Mouse (Mus musculus) heart, adult 2 months (tissue): ENCODE data around the gene Pla2g12a. TPM values are rescaled to one million over a fixed set of nuclear protein-coding genes. Genes with fewer than 3 reads are reported as not detected.

Experiments used
- DNase-seq, 2 experiments: peaks; one replicate each; pipeline ENCODE4 v3.0.0; 2021
- H3K27ac ChIP-seq: fragments of 200-600 bp; 2 replicates; pipeline ENCODE4 v1.8.1; 2022
- H3K27me3 ChIP-seq: fragments of 200-500 bp; 2 replicates; pipeline ENCODE4 v1.6.1; 2012; ENCODE audit warnings: mild to moderate bottlenecking, low read length, inconsistent platforms, mixed read lengths; ENCODE audit not compliant: control insufficient read depth, insufficient read depth
- H3K36me3 ChIP-seq: fragments of 200-500 bp; 2 replicates; pipeline ENCODE4 v1.6.1; 2012; ENCODE audit warnings: low read length, inconsistent platforms; ENCODE audit not compliant: control insufficient read depth, insufficient read depth
- H3K4me1 ChIP-seq: fragments of 200-500 bp; 2 replicates; pipeline ENCODE4 v1.6.1; 2011; ENCODE audit warnings: low read length; ENCODE audit not compliant: control insufficient read depth, insufficient read depth
- H3K4me3 ChIP-seq: fragments of 200-600 bp; 2 replicates; pipeline ENCODE4 v1.8.1; 2022
- H3K79me2 ChIP-seq: fragments of 200-500 bp; replicated peaks from 2 replicates; pipeline ENCODE4 v1.6.1; 2012; ENCODE audit warnings: mild to moderate bottlenecking, inconsistent platforms, low read length, moderate library complexity, mixed read lengths; ENCODE audit not compliant: control insufficient read depth, insufficient read depth
- H3K9ac ChIP-seq: fragments of 200-500 bp; 2 replicates; pipeline ENCODE4 v1.6.1; 2012; ENCODE audit warnings: low read depth, mild to moderate bottlenecking, control low read depth, inconsistent platforms, low read length, mixed read lengths
- CTCF ChIP-seq: fragments of 200-600 bp; IDR thresholded peaks from 2 replicates; pipeline ENCODE4 v1.8.1; 2022; ENCODE audit warnings: antibody characterized with exemption, mild to moderate bottlenecking, moderate library complexity
- EP300 ChIP-seq: fragments of 200-500 bp; IDR thresholded peaks from 2 replicates; pipeline ENCODE4 v1.6.1; 2011; ENCODE audit warnings: low read depth, low read length, control low read depth; ENCODE audit not compliant: insufficient read depth
- POLR2A ChIP-seq: fragments of 200-500 bp; IDR thresholded peaks from 2 replicates; pipeline ENCODE4 v1.6.1; 2011; ENCODE audit warnings: mild to moderate bottlenecking, low read depth, low read length, control low read depth; ENCODE audit not compliant: insufficient read depth
- WGBS: fragments of 180-500 bp; shearing (Covaris S2); methylation state at CpG from one replicate; pipeline ENCODE4 v1.1.7; 2018; 5-methylcytosine and 5-hydroxymethylcytosine counted together
- intact Hi-C: fragments of 180-260 bp; cut with DNase I; formaldehyde crosslinking; loops from one replicate; pipeline ENCODE4 v1.15.1; 2025
- polyA plus RNA-seq: library from polyadenylated mRNA; depleted of rRNA; stranded (reverse); fragments of >200 nt; gene quantifications from 2 replicates; pipeline ENCODE4 v1.2.3, GENCODE M21; 2012
- total RNA-seq, 2 experiments: library from RNA; stranded (reverse); gene quantifications; 2 replicates each; pipeline ENCODE4 v1.2.3; 2021

Gene Pla2g12a
- total and polyA plus RNA-seq, 3 experiments, result 49.7 to 74.0 (median 57.1) TPM

GRCm38 (mm10) chr3:129877327-129877726 lies 1.1 kb upstream of the Pla2g12a start:
- Histone ChIP-seq H3K36me3 (no peaks in the 10 kb centered on the region), H3K27ac (no peak overlapping the region), H3K4me1 (peaks cover 3% of the 10 kb centered on the region; the same call in 1 of the 2 replicates), H3K4me3 (no peak overlapping the region), H3K9ac (no peak overlapping the region), H3K27me3 (no peaks in the 10 kb centered on the region), H3K79me2 (no peaks in the 10 kb centered on the region)
- 88% methylated on average over 10 of the region's 10 CpGs for WGBS
- intact Hi-C loops, result loop anchor here (5.0 kb wide), 1 partner anchor 185 kb away; the partner anchor contains the start of gene Sec24b
- TF ChIP-seq CTCF (no peak), EP300 (no peak), POLR2A (no peak)
- no peak for DNase-seq

GRCm38 (mm10) chr3:129879131-129879757 lies 838 bp downstream of the Pla2g12a start:
- Histone ChIP-seq H3K4me1 (peaks cover 3% of the 10 kb centered on the region; the same call in 1 of the 2 replicates), H3K27me3 (no peaks in the 10 kb centered on the region), H3K4me3 (peak overlapping the region; percentile 79), H3K27ac (no peak overlapping the region; the same call in 1 of the 2 replicates), H3K36me3 (no peaks in the 10 kb centered on the region), H3K79me2 (no peaks in the 10 kb centered on the region), H3K9ac (peak overlapping the region; percentile 78)
- DNase-seq, result peak; percentile 46 to 54
- WGBS, result 4% methylated on average over 24 of the region's 25 CpGs
- intact Hi-C loops, result loop anchor here (5.0 kb wide), 1 partner anchor 183 kb away; the partner anchor contains the start of gene Sec24b
- TF ChIP-seq EP300 (no peak), POLR2A (no peak), CTCF (no peak; the same call in 1 of the 2 replicates)

- Histone ChIP-seq H3K27me3 (no peaks in the 10 kb centered on the region), H3K36me3 (no peaks in the 10 kb centered on the region), H3K4me1 (peaks cover 3% of the 10 kb centered on the region; the same call in 1 of the 2 replicates), H3K79me2 (no peaks in the 10 kb centered on the region), H3K4me3 (no peak overlapping the region), H3K27ac (no peak overlapping the region), H3K9ac (no peak overlapping the region)
- TF ChIP-seq POLR2A, result no peak
- TF ChIP-seq EP300, result no peak
- TF ChIP-seq CTCF, result no peak
- WGBS, result 91% methylated on average over 2 of the region's 2 CpGs
- DNase-seq, result no peak
- intact Hi-C loops, result loop anchor here (5.0 kb wide), 1 partner anchor 182 kb away; the partner anchor contains the start of gene Sec24b
Observed at GRCm38 (mm10) chr3:129879913-129880312, 1.5 kb downstream of the Pla2g12a start.

- 43% methylated on average over 8 of the region's 8 CpGs for WGBS
- no peak overlapping the region for H3K9ac ChIP-seq
- intact Hi-C loops, result no loop called here
Observed at GRCm38 (mm10) chr3:129880925-129881593, 2.7 kb downstream of the Pla2g12a start.

GRCm38 (mm10) chr3:129885577-129885976 lies 7.2 kb downstream of the Pla2g12a start:
- H3K27ac ChIP-seq, result no peak overlapping the region
- intact Hi-C loops, result no loop called here
- DNase-seq, result no peak
- H3K4me3 ChIP-seq, result no peak overlapping the region
- WGBS, result 56% methylated on average over 9 of the region's 9 CpGs
- H3K4me1 ChIP-seq, result no peaks in the 10 kb centered on the region
- H3K36me3 ChIP-seq, result no peaks in the 10 kb centered on the region
- H3K79me2 ChIP-seq, result 0 out of 2 replicates have a peak, but pooled peaks cover 1% of the 10 kb centered on the region
- H3K27me3 ChIP-seq, result no peaks in the 10 kb centered on the region
- H3K9ac ChIP-seq, result no peak overlapping the region
- TF ChIP-seq EP300, result no peak
- no peak for TF ChIP-seq POLR2A
- TF ChIP-seq CTCF, result no peak

More at GRCm38 (mm10) chr3:129880925-129881593, 2.7 kb downstream of the Pla2g12a start:
- Histone ChIP-seq H3K36me3 (no peaks in the 10 kb centered on the region), H3K4me3 (no peak overlapping the region), H3K4me1 (peaks cover 3% of the 10 kb centered on the region; the same call in 1 of the 2 replicates), H3K27ac (no peak overlapping the region), H3K27me3 (no peaks in the 10 kb centered on the region), H3K79me2 (no peaks in the 10 kb centered on the region)
- no peak for DNase-seq
- no peak for TF ChIP-seq EP300
- no peak for TF ChIP-seq POLR2A
- TF ChIP-seq CTCF, result no peak

- WGBS, result 87% methylated on average over 5 of the region's 5 CpGs
- no peaks in the 10 kb centered on the region for H3K27me3 ChIP-seq
- no peaks in the 10 kb centered on the region for H3K4me1 ChIP-seq
- no peak for DNase-seq
- no peaks in the 10 kb centered on the region for H3K36me3 ChIP-seq
- H3K9ac ChIP-seq, result no peak overlapping the region
- 0 out of 2 replicates have a peak, but pooled peaks cover 1% of the 10 kb centered on the region for H3K79me2 ChIP-seq
- no peak overlapping the region for H3K27ac ChIP-seq
- TF ChIP-seq EP300 (no peak), CTCF (no peak)
- no peak overlapping the region for H3K4me3 ChIP-seq
- intact Hi-C loops, result no loop called here
Observed at GRCm38 (mm10) chr3:129886430-129886829, 8.0 kb downstream of the Pla2g12a start.
